In genomic region chr19:8839103-8839907, GRCm38 (mm10) we compare ENCODE assay signal across 8 mouse cellular contexts. TPM values are rescaled to one million over a fixed set of nuclear protein-coding genes. Genes with fewer than 3 reads are reported as not detected.
DNase-seq lines count a peak whose midpoint lies in the region; ATAC-seq and TF ChIP-seq lines count a peak whose summit lies in the region.

TSS of gene Gng3 (minus strand) at chr19:8839194.

- no peak for TF ChIP-seq CTCF in spleen, adult 2 months (IDR thresholded peaks at IDR 0.05; ENCODE audit: extremely low read depth, insufficient read depth, insufficient read length, insufficient replicate concordance)

- peak within 1 kb of the TSS; percentile 84 for H3K9ac ChIP-seq in hindbrain, embryonic 12.5 days
- peak within 1 kb of the TSS; percentile 77 for H3K9ac ChIP-seq in limb, embryonic 11.5 days (ENCODE audit: low read length)

- no peak for DNase-seq in spleen, adult 2 months (ENCODE audit: low read depth in 1 of 2, low spot score in 2 of 2)
- DNase-seq in spleen, postnatal 36 days (ENCODE audit: low spot score in 2 of 2) = no peak
- peak; percentile 89 to 91 for DNase-seq in cerebellum, postnatal 36 days
- peak; percentile 53 for DNase-seq in limb, embryonic 11.5 days (ENCODE audit: low spot score)
- peak; percentile 87 for DNase-seq in retina, postnatal 1 day
- no peak for DNase-seq in ovary, postnatal 10 days (ENCODE audit: low spot score)
- DNase-seq in spleen, adult 18-20 months = no peak

- H3K27me3 ChIP-seq in spleen, adult 2 months (ENCODE audit: control insufficient read depth, insufficient read depth, low read length) = no peaks in the 10 kb centered on the region
- no peaks in the 10 kb centered on the region for H3K27me3 ChIP-seq in hindbrain, embryonic 12.5 days
- no peaks in the 10 kb centered on the region for H3K27me3 ChIP-seq in limb, embryonic 11.5 days (ENCODE audit: control insufficient read depth, insufficient read depth, low read length)

- H3K36me3 ChIP-seq in spleen, adult 2 months (ENCODE audit: control insufficient read depth, insufficient read depth, low read length) = peaks cover 6% of the 10 kb centered on the region
- peaks cover 32% of the 10 kb centered on the region for H3K36me3 ChIP-seq in hindbrain, embryonic 12.5 days
- peaks cover 7% of the 10 kb centered on the region for H3K36me3 ChIP-seq in limb, embryonic 11.5 days (ENCODE audit: control insufficient read depth, insufficient read depth, low read length)

- H3K9me3 ChIP-seq in hindbrain, embryonic 12.5 days (replicated peaks) = no peaks in the 10 kb centered on the region
- no peaks in the 10 kb centered on the region for H3K9me3 ChIP-seq in limb, embryonic 11.5 days (ENCODE audit: control insufficient read depth, low read length)

- H3K4me1 ChIP-seq in spleen, adult 2 months (ENCODE audit: control insufficient read depth, insufficient read depth, insufficient read length) = peaks cover 10% of the 10 kb centered on the region; the same call in 1 of the 2 replicates
- H3K4me1 ChIP-seq in hindbrain, embryonic 12.5 days = peaks cover 29% of the 10 kb centered on the region
- H3K4me1 ChIP-seq in limb, embryonic 11.5 days (ENCODE audit: control insufficient read depth, insufficient read depth, low read length) = peaks cover 20% of the 10 kb centered on the region; the same call in 1 of the 2 replicates

- H3K4me3 ChIP-seq in spleen, adult 2 months (ENCODE audit: extremely low read depth, insufficient read depth, insufficient read length) = peak within 1 kb of the TSS; percentile 69
- peak within 1 kb of the TSS; percentile 45 for H3K4me3 ChIP-seq in hindbrain, embryonic 12.5 days
- peak within 1 kb of the TSS; percentile 49 for H3K4me3 ChIP-seq in limb, embryonic 11.5 days (ENCODE audit: low read depth, low read length)

- 82% methylated on average over 11 of the region's 11 CpGs for WGBS in spleen, adult 2 months
- 41% methylated on average over 11 of the region's 11 CpGs for WGBS in hindbrain, embryonic 12.5 days
- 49% methylated on average over 11 of the region's 11 CpGs for WGBS in limb, embryonic 11.5 days

- H3K27ac ChIP-seq in spleen, adult 2 months (ENCODE audit: insufficient read depth, low read length) = no peak within 1 kb of the TSS; the same call in 1 of the 2 replicates
- H3K27ac ChIP-seq in hindbrain, embryonic 12.5 days = peak within 1 kb of the TSS; percentile 98
- H3K27ac ChIP-seq in limb, embryonic 11.5 days (replicated peaks; ENCODE audit: low read depth, low read length) = peak within 1 kb of the TSS; percentile 95; the same call in 1 of the 2 replicates

- TF ChIP-seq POLR2A in spleen, adult 2 months (IDR thresholded peaks at IDR 0.05; ENCODE audit: low read depth, low read length) = no peak

- ATAC-seq in hindbrain, embryonic 12.5 days (ENCODE audit: low FRiP score) = peak; percentile 90
- ATAC-seq in limb, embryonic 11.5 days (ENCODE audit: insufficient number of reproducible peaks, low FRiP score, low TSS enrichment, low read depth) = peak; percentile 52; the same call in 1 of the 2 replicates

- H3K4me2 ChIP-seq in hindbrain, embryonic 12.5 days (replicated peaks) = peak within 1 kb of the TSS; percentile 75
- peak within 1 kb of the TSS; percentile 77 for H3K4me2 ChIP-seq in limb, embryonic 11.5 days (ENCODE audit: low read depth, severe bottlenecking)

RNA-seq across cellular contexts. Expression of gene Gng3, which starts in this region (rescaled TPM):
- polyA plus RNA-seq in spleen, adult 2 months (2012; rRNA removed) = 0.05 and 0.09 TPM in 2 replicates
- polyA plus RNA-seq in hindbrain, embryonic 12.5 days (2016; fragmentation: Nextera tagmentation; extraction: Ambion mirVana) = 171 and 176 TPM in 2 replicates
- 9.1 and 9.6 TPM in 2 replicates for polyA plus RNA-seq in limb, embryonic 11.5 days (2014; fragmentation: Nextera tagmentation; extraction: Ambion mirVana)

Comparison
In these comparisons a context has a peak if more than half of its experiments do, and no peak if none do; other contexts are left out.
1. RNA of gene Gng3 (polyA plus RNA-seq): 171 to 176 TPM in hindbrain, embryonic 12.5 days; 9.1 to 9.6 TPM in limb, embryonic 11.5 days and 0.05 to 0.09 TPM in spleen, adult 2 months; every median in the first group is over 10 times any median in the second.
2. DNase-seq: peak in cerebellum, postnatal 36 days (2 of 2), limb, embryonic 11.5 days (single experiment) and retina, postnatal 1 day (single experiment); none in spleen, adult 2 months (0 of 2), spleen, postnatal 36 days (0 of 2), ovary, postnatal 10 days (single experiment) and spleen, adult 18-20 months (0 of 2).
3. Peak in every context shown above with its lines, with median percentiles within 50 percentile points of each other: H3K4me3 ChIP-seq.